Mouse (Mus musculus) granulocyte monocyte progenitor cell, adult 5-6 weeks (primary cell): ENCODE data around the gene Tef. TPM values are rescaled to one million over a fixed set of nuclear protein-coding genes. Genes with fewer than 3 reads are reported as not detected.

Experiments used
- ATAC-seq: replicated peaks from 2 replicates; pipeline ENCODE4 v1.8.0; 2016; ENCODE audit warnings: mild to moderate bottlenecking, moderate TSS enrichment, inconsistent platforms; ENCODE audit not compliant: poor library complexity, severe bottlenecking
- total RNA-seq, 2 experiments: library from RNA; stranded (forward) in 1 of 2; stranded (reverse) in 1 of 2; fragments of 200-712, 200-1000 nt in 1 of 2; fragments of >200 nt in 1 of 2; fragmentation: Nextera tagmentation in 1 of 2; gene quantifications; 2 replicates each; pipeline ENCODE4 v1.2.3; 2014 to 2017

The Tef gene
- total RNA-seq, 2 experiments from 2014 or later: 6.6 to 6.9 TPM

DNA sequence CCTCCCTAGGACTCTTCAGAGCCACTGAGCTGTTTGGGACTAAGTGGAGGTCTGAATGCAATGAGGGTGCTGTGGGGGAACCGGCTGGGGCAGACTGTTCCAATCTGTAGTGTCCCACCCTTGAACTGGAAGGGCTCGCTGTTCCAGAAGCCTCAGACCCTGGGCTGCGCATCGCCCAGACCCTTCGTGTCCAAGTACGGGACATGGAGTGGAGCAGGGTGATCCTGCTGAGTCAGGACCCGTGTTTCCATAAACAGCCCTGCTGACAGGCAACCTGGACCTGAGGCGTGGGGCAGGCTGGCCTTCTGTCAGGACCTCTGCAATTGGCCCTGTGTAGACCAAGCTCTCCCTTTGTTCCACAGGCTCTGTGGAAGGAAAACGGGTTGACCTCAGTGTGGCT is 44.5 kb downstream of the Tef start:
- no peak for ATAC-seq

DNA sequence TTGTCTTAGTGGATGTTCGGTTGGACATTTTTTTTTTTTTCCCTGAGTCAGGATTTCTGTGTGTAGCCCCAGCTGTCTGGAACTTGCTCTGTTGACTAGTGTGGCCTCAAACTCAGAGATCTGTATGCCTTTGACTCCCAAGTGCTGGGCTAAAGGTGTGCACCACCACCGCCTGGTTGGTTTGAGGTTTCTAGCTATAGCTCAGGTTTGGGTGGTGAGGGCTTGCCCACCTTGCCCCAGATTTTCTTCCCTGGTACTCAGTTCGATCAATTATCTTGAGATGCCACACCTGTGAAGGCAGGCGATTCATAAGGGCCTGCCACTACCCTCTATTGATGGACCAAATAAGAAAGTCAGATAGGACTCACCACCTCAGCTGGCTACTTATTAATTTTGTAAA is 44.9 kb downstream of the Tef start:
- no peak for ATAC-seq

DNA sequence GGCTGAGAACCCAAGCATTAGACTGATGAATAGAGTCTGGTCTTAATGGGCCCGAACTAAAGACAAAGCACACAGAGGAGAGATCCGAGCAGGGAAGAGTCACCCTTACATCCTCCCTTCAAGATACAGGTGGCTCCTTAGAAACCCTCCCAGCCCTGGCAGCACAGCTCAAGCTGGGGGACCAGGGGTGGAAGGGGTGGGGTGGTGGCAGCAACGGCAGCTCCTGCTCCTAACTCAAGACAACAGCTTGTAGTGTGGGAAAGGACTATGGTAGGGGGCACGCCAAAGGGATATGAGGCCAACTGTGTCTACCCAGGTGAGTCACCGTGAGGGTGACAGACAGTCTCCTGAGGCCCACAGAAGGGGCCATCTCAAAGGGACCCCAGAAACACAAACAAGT is 45.6 kb downstream of the Tef start:
- no peak for ATAC-seq

DNA sequence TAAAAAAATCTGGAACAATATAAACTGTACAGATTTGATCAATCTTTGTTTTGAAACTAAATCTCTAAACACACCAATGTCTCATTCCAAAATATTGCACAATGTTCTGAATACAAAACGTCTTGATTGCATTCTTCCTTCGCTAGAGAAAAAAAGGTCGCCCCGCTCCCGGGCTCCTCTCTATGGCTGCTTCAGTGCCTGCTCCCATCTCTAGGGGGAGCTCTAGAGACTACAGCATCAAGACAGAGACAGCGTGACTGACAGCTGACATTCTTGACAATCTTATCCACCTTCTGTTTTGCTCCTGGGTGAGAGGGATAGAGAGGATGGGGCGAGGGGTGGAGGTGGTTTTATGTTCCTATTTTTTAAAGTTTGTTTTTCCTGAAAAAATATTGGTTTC is 46.1 kb downstream of the Tef start:
- ATAC-seq: peak; percentile 51

- no peak for ATAC-seq
Observed at GRCm38 (mm10) chr15:81849104-81849503, 46.9 kb downstream of the Tef start.

DNA sequence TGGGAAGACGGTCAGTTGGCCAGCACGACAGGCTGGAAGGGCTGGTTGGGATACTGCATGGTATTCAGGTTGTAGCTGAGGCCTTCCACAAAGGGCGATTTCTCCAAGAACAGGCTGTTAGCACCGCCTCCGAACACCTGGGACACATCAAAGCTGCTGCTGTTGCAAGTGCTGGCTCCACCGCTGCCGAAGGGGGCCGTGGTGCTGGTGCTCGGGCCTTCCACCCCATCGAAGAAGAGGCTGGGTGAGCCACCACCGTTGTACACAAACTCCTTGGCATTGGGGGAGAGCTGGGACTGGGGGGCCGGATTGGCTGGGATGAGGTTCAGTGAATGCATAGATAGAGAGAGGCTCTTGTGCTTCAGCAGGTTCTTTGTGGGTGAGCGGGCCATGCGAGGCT is 48.5 kb downstream of the Tef start:
- ATAC-seq: no peak

DNA sequence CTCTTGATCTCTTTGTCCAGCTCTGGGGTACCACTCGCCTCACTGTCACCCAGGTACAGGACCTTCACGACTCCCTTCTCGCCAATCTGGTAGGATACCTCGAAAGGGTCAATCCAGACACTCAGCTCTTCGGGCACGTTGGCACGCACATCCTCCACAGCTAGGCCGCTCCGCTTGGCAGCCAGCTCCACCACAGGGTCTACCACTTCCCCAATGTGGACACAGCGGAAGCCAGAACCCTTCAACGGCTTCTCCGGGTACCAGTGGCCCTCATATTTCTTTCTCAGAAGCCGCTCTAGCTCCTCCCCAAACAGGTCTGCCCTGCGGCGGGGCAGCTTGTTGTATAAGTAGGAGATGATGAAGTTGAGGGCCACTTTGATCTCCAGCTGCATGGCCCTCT is 49.2 kb downstream of the Tef start:
- ATAC-seq: peak; percentile 74

DNA sequence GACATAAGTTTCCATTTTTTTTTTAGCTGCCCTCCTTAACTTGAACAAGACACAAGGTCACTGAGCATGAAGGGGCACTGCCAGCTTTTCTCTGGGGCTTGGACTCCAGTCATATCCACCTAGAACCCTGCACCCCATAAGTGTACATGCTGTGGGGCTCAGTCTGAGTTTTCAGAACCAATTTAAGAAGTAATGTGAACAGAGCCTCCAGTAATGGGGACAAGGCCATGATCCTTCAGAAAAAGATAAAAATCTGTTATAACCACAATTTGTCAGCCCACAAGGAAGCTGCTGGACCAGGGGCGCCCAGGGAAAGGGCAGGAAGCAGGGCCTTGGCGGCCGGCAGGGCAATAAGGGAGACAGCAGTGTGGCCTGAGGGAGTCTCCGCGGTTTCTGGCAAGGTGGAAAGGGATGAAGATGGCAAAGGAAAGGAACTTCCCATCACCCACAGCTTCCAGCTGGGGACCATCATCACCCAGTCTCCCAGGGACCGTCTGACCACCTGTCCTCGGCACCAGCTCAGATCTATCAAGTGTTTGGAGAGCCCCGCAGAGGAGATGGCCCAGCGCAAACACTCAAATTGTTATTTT is 50.3 kb downstream of the Tef start:
- ATAC-seq: no peak

GRCm38 (mm10) chr15:81853081-81853480 is 50.9 kb downstream of the Tef start:
- no peak for ATAC-seq

GRCm38 (mm10) chr15:81856030-81856790 is 54.0 kb downstream of the Tef start:
- ATAC-seq: peak; percentile 42

DNA sequence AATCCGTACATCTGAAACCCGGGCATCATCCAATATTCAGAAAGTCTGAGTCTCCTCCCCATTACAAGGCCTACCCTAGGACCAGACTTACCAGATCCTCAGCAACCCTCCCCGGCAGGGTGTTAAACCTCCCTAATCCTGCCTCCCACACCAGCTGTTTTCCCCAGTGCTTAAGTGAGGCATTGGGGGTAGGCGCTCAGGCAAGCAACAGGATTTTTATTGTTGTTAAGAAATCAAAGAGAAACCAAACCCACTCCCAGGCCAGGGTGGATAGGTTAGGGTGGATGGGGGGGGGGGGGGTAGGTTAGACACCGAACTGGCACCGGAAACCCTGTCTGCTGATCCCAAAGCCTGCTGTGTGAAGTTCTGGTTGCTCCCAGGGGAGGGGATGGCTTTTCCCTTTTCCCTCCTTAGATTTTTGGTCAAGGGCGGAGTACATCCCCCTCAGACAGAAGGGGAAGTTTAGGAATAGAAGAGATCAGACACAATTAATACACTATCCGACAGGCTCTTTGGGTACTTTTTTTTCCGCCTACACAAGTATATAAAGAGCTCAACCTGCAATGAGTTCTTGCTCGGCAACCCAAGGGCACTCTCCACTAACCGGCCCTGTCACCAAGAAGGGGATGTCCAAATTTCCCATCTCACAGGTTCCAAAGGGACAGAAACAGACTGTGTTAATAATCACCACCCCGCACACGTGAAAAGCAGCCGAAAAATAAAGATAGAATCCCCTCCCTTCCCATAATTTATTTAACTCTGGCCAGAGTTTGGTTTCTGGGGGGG is 54.9 kb downstream of the Tef start:
- no peak for ATAC-seq

DNA sequence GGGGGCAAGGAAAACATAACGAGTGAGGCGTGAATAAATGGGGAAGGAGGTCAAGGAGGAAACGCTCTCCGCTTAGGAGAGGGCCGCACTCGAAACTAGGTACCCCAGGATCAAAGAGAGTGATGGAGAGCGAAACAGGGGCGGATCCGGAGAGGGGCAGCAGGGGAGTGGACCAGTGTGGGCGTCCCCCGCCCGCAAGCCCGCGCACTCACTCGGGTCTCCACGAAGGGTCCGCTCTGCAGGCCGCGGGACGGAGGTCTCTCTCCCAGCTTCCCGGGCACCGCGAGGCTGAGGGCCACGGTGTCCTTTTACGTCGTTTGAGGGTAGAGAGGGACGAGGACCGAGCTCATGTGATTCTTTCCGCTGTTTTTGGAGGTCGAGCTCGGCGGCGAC is 55.5 kb downstream of the Tef start:
- peak; percentile 3; the same call in 1 of the 2 replicates for ATAC-seq

DNA sequence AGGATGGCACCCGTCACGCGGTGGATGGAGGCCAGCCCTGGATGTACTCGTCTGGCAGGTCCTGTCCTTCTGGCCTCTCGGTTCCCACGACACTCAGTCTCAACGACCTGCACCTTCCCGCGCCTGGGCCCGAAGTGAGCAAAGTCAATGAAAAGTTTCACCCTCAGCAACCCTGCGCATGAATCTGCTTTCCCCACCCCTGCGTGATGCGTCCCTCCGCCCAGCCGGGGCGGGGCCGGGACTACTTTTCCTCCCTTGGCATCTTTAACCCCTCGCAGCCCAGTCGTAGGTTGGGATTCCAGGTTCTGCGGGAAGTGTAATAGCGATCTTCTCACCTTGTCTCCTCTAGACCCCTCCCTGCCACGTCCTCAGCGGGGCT is 55.9 kb downstream of the Tef start:
- ATAC-seq: peak; percentile 45

DNA sequence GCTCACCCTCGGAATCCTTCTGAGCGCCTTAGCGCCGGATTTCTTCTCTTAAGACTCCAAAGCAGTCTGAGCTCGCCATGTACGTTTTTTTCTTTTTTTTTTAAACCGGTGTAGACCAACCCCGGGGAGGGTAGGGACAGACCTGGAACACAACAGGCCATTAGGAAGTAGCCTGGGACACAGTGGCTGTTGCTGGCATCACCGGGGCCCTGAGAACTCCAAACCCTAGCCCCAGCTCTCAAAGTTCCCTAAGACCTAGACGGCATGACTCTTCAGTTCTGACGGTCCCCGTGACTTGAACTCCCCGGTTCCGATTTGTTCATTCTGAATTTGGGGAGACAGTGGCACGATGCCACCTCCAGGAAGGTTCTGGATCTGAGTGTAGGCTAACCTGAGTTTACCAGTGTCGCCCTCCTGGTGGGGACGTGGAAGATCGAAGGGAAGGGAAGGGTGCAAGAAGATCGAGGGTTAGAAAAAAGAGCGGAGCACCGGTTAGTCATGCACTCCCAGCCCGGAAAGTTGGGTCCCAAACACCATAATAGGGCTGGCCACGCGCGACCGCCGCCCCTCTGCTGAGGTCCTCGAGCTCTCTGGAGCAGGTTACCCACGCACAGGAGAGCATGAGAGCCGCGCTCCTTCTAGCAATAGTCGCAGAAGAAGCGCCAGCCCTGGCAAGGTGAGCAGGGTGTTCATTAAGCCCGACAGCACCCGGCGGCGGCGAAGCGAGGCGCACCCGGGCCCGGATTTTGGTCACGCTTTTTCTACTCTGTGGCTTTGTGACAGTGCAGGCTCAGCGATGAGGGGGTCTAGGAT is 56.5 kb downstream of the Tef start, which contains the start of gene Tob2:
TSS of gene Tob2 (minus strand) at position 280 of the 813 bp plus-strand sequence.
- ATAC-seq: peak; percentile 16; the same call in 1 of the 2 replicates

GRCm38 (mm10) chr15:81859330-81860255 is 57.4 kb downstream of the Tef start:
- peak; percentile 49 for ATAC-seq

DNA sequence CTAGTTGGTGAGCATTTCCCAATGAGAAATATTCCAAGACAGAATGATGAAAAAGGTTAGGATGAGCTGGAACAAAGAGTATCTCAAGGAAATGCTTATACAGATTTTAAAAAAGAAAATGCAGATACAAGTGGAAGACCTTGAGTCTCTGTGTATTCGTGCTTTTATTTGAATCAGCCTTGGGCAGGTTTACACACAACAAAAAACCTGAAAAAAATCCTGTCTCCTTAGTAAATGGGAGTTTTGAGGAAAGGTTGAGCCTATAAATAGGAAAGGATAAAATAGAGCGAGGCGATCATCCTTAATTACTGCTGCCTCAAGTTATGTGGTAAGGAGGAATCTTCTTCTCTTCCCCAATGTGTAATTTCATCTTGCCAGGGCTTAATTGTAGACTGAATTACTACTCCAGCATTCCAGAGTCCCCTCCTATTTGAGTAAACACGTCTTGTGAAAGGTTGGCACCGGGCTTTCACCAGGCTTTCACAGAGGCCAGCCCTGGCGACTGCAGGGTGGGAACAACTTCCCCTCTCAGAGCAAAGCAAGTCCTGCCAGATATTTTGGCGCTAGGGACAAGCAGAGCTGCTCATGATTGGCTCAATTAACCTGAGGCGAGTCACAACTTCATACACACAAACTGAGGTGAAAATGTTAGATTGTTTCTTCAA is 58.4 kb downstream of the Tef start:
- ATAC-seq: peak; percentile 13

DNA sequence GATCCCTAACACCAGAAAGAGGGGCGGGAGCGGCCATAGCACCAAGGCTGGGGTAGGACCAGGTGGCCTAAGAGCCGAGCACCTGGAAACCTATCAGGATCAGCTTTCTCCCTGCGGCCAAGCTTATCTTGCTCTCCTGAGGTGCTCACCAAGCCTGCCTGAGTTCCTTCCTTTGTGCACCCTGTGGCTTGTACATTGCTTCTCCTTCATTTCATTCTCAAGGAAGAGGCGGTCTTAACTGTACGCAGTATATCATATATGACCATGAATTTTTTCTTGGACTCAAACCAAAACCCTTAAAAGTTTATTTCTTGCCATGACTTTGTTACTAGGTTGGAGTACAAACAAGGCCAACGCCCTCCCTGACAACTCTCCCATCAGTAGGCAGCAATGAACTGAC is 62.0 kb downstream of the Tef start:
- no peak for ATAC-seq

DNA sequence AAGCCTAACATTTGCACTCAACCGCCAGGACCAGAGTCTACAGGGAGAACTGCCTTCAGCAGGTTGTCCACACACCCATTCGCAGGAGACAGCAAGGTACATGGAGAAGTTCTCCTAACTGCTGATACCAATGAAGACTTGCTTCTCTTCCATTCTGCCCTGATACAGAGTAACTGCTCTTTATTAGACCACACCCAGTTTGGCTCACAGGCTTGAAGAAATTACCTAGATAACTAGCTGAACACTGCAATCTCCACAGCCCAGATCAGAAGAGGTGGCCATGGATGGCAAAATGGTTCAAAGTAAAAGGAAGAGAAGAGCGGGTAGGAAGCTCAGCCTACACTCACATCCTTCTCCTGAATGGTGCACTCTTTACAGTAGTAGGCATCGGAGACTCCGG is 67.8 kb downstream of the Tef start:
- no peak for ATAC-seq
